Mouse (Mus musculus): ENCODE measurements around the gene Atp6v1fnb.

Gene Atp6v1fnb

GRCm38 (mm10) chr6:29471137-29471536 is at the start of gene Atp6v1fnb:
TSS of gene Atp6v1fnb (plus strand) at chr6:29471437.
- WGBS = 95% methylated on average over 4 of the region's 4 CpGs

GRCm38 (mm10) chr6:29425118-29425517 is 46.1 kb upstream of the Atp6v1fnb start:
- WGBS = 75% methylated on average over 8 of the region's 8 CpGs

GRCm38 (mm10) chr6:29426331-29426730 is 44.9 kb upstream of the Atp6v1fnb start:
- 91% methylated on average over 6 of the region's 6 CpGs for WGBS

GRCm38 (mm10) chr6:29428171-29428570 is 43.1 kb upstream of the Atp6v1fnb start:
- 59% methylated on average over 4 of the region's 4 CpGs for WGBS

DNA sequence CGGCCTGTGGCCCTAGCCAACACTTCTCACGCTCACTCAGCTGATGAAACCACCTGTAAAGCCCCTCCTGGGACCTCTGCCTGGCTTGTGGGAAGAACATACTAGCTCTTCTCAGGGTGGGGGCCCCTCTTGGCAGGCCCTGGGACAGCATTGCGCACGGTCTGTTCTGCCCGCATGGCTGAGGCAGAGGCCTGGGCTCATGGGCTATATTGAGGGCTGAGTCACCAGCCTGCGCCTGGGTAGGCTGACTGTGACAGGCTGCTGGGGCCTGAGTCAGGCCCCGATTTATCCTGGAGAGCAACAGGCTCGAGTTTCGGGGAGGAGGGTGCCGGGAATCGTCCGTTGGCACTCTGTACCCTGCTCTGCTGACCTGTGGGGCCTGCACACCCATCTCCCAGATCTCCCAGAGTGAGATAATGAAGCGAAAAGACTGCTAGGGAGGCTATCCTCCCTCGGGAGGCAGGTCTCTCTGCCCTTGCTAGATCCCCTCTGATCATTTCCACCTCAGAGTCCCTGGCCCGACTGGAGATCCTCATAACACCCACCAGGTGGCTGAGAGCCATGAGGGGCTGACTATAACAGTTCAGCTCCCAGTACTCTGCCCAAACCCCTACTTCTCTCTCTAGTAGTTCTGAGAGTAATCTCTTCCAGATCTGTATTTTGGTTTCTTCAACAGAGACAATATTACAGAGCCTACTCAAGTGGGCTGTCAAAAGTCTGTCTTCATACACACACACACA is 40.4 kb upstream of the Atp6v1fnb start:
- WGBS = 71% methylated on average over 15 of the region's 15 CpGs

- 54% methylated on average over 5 of the region's 5 CpGs for WGBS
These were observed 39.8 kb upstream of the Atp6v1fnb start for GRCm38 (mm10) chr6:29431473-29431872.

GRCm38 (mm10) chr6:29432156-29432555 is 39.1 kb upstream of the Atp6v1fnb start:
- WGBS = 52% methylated on average over 3 of the region's 3 CpGs

DNA sequence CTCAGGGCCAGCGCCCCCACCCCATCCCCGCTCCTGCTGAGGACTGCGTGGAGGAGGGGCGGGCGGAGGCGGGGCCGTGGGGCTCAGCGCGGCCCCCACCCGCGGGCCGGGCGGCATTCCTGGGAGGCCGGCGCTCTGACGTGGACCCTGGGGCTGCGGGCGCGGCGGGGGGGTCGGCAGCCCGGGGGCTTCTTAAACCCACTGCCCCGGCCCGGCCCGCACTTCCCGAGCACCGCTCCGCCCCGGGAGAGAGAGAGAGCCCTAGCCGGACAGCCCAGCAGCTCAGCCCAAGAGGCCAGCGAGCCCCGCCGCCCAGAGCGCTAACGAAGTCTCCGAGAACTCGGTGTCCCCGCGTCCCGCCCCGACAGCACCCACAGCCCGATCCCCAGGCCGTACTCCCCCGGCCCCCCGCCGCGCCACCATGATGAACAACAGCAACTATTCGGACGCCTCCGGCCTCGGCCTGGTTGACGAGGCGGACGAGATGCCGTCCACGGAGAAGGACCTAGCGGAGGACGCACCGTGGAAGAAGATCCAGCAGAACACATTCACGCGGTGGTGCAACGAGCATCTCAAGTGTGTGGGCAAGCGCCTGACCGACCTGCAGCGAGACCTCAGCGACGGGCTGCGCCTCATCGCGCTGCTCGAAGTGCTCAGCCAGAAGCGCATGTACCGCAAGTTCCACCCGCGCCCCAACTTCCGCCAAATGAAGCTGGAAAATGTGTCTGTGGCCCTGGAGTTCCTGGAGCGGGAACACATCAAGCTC is 38.0 kb upstream of the Atp6v1fnb start, which contains the start of gene Flnc:
Gene Flnc (plus strand): TSS at position 219 of the 766 bp plus-strand sequence.
- 2% methylated on average over 70 of the region's 77 CpGs for WGBS

GRCm38 (mm10) chr6:29433804-29434795 is 37.1 kb upstream of the Atp6v1fnb start:
- 34% methylated on average over 27 of the region's 27 CpGs for WGBS

GRCm38 (mm10) chr6:29434911-29435691 is 36.1 kb upstream of the Atp6v1fnb start:
- 28% methylated on average over 13 of the region's 13 CpGs for WGBS

DNA sequence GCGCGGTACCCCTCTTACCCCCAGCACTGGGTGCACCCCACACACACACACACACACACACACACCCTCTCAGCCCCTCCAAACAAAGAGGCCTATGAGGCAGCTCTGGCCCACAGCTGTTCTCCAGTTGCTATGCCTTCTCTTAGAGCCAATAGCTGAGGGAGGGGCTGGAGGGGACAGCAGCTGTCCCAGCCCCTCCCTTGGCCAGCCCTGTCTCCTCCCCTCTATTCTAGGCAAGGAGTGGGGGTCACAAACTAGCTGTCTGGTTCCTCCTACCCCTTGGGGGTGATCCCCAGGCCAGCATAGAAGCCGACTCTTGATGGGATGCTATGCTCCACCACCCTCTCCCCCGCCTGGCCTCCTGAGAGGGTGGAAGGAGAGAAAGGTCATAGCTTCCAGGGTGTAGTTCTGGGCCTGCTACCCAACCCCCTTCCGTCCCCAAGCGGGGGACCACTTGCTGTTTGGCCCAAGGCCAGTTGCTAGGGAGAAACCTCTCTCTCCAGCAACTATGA is 35.2 kb upstream of the Atp6v1fnb start:
- 41% methylated on average over 6 of the region's 6 CpGs for WGBS

- WGBS = 31% methylated on average over 11 of the region's 11 CpGs
These were observed 34.7 kb upstream of the Atp6v1fnb start for GRCm38 (mm10) chr6:29436461-29436934.

- 69% methylated on average over 4 of the region's 4 CpGs for WGBS
These were observed 32.0 kb upstream of the Atp6v1fnb start for GRCm38 (mm10) chr6:29439251-29439650.

GRCm38 (mm10) chr6:29439789-29440188 is 31.4 kb upstream of the Atp6v1fnb start:
- 82% methylated on average over 6 of the region's 6 CpGs for WGBS

DNA sequence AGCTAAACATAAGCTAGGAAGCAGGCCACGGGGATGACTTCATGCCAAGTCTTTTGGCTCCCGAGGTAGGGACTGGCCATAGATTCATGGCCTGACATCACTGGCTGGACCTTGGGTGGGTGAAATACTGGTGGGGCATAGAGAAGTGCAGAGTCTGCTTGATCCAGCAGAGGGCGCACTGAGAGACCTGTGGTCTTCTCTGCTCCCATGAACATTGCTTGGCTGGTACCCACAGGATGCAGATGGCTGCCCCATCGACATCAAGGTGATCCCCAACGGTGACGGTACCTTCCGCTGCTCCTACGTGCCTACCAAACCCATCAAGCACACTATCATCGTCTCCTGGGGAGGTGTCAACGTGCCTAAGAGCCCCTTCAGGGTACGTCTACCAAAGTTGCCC is 26.5 kb upstream of the Atp6v1fnb start:
- WGBS = 79% methylated on average over 11 of the region's 11 CpGs

- 94% methylated on average over 7 of the region's 7 CpGs for WGBS
These were observed 25.9 kb upstream of the Atp6v1fnb start for GRCm38 (mm10) chr6:29445354-29445753.

- 44% methylated on average over 4 of the region's 4 CpGs for WGBS
These were observed 21.4 kb upstream of the Atp6v1fnb start for GRCm38 (mm10) chr6:29449858-29450257.

DNA sequence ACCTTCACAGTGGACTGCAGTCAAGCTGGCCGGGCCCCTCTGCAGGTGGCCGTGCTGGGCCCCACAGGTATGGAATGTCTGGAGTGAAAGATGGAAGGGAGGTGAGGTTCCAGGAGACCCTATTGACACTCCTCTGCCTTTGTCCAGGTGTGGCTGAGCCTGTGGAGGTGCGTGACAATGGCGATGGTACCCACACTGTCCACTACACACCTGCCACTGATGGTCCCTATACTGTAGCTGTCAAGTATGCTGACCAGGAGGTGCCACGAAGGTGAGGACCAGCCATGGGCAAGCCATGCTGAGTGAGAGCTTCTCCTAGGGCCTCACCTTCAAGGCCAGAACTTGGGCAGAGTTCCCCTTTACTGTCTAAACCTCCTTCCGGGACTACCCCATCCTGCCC is 20.6 kb upstream of the Atp6v1fnb start:
- WGBS = 94% methylated on average over 6 of the region's 6 CpGs

GRCm38 (mm10) chr6:29461502-29461901 is 9.7 kb upstream of the Atp6v1fnb start:
- WGBS = 69% methylated on average over 7 of the region's 7 CpGs

GRCm38 (mm10) chr6:29463388-29463787 is 7.8 kb upstream of the Atp6v1fnb start:
- WGBS = 89% methylated on average over 3 of the region's 3 CpGs
